Mouse (Mus musculus) embryo, embryonic 9.5 days (tissue): ENCODE measurements around the gene Sez6.

Source experiments
- DNase-seq: peaks from one replicate; pipeline ENCODE4 v3.0.0-alpha.2; 2017; ENCODE audit errors: extremely low spot score

Gene Sez6

DNA sequence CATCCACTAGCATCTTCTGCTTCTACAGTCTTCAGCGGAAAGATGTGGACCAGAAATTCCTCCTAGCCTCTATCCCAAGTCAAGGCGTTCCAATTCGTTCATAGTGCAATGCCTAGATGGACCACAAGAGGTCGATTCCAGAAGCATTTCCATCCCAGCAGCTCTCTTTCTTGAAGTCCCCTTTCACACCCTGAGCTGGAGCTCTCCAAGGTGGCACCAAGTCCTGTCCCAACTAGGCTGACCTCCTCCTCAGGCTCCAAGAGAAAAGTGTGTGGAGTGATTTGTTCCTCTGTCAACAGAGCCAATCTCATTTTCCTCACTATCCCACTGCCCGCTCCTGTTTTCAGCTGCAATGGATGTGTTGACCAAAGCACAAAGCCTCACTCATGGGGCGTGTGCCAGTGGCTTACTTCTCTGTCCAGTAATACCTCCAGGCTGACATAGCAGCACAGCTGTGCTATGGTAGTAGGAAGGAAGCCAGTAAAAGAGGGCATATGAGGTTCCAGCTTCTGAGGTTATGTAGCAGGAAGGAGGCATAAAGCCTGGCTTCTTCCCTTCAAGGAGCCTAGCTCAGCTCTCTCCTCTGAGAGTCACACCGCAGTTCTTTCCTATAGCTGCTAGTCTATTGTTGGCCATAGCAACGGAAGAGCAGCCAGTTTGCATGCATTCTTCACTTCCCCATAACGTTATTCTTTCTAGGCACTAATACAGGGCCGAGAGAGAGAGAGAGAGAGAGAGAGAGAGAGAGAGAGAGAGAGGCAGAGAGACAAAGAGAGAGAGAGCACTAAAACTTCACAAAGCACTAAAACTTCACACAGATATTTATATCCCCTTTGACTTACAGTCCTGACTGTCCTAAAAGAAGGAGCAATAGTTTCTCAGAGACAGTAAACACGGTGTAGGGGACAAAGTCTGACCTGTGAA lies 49.9 kb downstream of the Sez6 start:
- peak; percentile 69 for DNase-seq

DNA sequence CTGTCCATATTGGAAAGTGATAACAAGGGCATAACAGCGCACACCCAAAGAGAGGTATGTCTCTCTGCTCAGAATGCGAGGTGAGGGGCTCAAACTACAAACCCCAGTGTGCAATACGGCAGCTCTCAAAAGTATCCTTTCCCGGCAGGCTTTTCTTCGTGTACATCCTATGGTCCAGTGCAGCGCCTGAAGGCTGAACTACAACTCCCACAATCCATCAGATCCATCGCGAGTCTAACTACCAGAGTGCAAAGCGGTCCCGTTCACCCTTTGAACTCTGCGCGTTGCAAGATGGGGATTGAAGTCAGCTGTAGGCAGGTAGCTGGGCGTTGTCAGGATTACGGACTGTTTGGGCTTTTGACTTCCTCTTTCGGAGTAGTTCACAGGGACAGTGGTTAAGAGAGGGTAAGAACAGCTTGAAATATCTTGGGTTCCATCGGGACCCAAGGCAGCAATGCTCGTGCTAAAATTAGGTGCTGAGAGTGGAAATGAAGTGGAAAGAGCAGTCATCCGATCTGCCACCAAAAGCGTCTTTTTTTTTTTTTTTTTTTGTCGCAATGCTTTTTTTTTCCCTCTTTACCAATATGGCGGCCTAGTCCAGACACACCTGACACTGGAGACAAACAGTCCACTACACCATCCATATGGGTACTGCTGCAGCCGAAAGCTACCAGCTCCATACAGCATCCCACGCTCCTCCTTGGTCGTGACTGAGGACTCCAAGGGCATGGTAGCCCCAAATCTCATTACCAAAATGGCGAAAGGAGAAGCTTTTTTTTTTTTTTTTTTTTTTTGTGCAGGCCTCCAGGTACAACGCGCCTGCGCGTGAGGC lies 51.2 kb downstream of the Sez6 start:
- peak; percentile 93 for DNase-seq

DNA sequence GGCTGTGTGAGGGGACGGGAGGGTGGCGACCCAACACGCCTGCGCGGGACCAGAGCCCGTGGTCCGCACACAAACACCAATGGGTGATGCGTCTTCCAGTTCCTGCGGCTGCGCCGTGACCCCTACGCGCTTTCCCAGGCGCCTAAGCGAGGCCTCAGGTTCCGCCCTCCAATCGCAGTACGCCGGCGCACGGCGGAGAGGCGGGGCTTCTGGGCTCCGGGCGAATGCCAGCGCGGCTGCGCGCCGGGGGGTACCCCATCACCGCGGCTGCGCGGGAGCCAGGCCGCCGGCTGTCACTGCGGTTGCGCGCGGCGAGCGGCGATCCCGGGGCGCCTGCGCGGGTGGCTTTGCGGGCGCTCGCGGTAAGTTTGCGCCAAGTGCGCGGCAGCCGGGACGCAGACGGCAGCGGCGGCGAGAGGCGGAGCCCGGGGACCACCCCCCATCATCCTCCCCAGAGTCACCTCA lies 51.9 kb downstream of the Sez6 start, which contains the start of gene Phf12:
Gene Phf12, plus strand, starts transcription at position 314 of the 465 bp plus-strand sequence.
- DNase-seq: peak; percentile 98

DNA sequence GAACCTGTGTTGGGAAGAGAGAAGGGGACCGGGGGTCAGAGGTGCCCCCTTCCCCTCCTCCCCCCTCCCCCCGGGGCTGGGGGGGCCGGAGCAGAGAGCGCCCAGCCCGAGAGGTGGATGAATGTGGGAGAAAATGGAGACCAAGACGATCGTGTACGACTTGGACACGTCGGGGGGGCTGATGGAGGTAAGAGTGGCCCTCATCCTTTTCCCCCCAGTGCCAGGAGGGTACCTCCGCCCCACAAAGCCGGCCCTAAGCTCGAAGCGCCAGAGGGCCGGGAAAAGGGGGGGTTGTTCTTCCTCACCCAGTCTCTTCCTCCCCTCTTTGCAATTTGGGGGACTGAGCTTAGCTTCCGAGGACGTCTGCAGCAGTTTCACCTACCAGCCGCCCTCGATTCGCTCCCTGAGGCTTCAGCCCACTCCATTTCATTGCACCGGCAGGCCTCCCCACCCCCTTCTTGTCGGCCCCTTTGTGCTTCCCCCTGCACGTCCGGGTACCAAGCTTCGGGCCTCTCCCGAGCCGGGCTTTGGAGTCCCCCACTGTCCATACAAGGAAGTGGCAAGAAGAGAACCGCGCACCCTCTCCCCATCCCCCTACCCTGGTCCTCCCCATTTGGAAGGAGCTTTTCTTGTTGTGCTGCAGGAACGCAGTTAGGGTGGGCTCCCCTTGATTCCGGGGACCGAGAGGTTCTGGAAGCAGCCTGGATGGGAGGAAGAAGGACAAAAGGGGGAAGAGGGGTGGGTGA lies 52.8 kb downstream of the Sez6 start:
- peak; percentile 70 for DNase-seq

DNA sequence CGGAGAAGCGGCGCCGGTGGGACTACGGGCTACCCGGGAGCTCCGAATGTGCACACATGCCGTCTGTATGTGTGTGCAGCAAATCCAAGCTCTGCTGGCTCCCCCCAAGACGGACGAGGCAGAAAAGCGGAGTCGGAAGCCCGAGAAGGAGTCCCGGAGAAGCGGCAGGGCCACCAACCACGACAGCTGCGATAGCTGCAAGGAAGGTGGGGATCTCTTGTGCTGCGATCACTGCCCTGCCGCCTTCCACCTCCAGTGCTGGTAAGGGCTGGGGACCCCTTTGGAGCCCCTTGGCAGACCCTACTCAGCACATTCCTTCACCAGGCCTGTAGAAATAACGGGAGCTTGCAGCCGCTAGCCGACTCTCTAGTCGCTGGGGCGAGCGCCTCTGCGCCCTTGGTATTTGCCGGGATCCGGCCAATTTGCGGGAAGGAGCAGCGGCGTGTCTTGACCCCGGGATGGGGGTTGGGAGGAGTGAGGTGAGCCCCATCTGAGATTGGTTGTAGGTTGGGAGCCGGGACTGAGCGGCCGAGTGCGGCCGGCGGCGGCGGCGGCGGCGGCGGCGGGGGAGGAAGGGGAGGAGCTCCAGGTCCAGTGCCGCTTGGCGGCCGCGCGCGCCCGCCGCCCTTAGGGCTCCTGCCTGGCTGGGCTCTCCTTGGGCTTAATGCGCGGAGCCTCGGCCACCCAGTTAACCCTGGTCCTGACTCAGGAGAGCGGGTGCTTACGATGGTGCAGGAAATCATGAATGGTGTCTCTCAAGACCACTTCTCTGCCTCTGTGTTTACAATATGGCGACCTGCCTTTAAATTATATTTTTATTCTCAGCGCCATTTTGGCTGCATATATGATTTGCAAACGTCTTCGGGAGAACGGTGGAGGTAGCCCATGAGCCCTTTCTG lies 53.6 kb downstream of the Sez6 start:
- DNase-seq: peak; percentile 83

DNA sequence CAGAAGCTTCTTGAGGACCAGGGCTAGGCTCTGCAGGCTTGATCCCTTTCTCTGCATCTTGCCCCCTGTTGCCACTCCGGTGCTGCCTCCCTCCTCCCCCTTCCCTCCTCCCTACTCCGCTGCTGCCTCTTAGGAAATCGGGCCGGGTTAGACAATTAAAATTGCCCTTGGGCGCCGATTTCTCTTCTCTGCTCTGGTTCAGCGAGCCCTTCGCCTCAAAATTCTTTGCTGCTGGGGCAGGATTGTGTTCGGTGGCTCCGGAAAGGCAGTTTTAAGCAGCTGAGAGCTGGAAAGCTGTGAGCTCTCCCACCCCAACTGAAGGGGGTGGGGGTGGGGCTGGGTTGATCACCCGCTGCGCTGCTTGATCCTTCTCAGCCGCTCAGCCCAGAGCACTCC lies 54.2 kb downstream of the Sez6 start:
- peak; percentile 70 for DNase-seq

DNA sequence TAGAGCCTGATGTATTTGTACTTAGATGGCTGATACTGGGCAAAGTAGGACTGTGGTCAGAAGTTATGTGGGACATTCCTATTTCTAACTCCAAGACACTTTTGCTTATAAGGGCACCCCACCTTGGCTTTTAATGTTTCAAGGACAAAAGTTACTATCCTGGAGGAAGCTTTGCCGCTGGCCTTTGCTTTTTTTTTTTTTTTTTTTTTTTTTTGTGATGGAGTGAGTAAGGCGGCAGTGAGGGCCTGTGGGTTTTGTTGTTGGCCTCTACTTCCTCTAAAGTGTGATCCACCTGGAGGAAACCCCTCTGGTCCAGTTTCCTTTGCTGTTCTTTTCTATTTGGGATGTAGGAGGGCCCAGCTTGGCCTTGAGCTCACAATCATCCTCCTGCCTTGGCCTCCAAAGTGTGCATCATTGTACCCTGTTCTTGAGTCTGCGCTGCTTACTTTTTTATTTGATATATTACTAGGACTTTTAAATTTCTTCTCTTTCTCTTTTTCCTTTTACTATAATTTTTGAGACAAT lies 55.0 kb downstream of the Sez6 start:
- no peak for DNase-seq

DNA sequence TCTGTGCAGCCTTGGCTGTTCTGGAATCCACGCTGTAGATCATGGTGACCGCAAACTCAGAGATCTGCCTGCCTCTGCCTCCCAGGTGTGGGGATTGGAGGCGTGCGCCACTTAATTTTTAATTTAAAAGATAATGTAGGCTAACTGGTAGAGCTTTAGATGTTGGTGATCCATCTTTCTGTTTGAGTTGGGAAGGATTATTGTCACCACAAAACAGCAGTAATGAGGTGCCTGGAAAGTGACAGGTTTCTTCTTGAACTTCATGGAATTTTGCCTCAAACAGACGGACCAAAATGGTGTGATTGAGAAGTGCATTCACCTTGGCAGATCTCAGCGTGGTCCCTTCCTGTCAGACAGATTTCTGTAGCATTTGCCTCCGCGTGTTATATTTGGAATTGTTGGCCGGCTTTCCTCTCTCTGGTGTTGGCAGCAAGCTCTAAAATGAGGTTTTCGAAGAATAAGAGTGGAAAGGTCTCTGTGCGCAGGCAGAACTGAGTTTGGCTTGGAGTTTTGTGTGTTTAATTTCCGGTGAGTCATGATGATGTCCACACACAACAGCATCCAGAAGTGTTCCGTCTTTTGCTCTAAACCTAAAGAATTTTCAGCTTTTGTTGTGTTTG lies 58.6 kb downstream of the Sez6 start:
- DNase-seq: no peak

DNA sequence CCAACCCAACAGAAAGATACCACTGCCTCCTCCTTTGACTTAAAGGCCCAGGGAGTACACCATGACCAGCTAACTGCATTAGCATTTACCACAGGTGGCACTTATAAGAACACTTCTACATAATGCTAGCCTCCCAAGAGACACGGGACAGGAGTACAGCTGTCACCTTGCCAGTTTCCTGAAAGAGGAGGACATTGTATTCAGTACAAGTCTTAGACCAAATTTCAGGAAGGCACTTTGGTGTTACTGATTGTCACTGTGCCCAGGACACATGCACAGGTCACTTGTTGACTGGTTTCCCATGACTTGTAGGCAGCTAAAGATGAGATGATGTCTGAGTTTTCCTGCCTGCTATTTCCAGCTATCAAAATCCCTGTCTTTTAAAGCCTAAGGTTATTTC lies 65.0 kb downstream of the Sez6 start:
- no peak for DNase-seq

DNA sequence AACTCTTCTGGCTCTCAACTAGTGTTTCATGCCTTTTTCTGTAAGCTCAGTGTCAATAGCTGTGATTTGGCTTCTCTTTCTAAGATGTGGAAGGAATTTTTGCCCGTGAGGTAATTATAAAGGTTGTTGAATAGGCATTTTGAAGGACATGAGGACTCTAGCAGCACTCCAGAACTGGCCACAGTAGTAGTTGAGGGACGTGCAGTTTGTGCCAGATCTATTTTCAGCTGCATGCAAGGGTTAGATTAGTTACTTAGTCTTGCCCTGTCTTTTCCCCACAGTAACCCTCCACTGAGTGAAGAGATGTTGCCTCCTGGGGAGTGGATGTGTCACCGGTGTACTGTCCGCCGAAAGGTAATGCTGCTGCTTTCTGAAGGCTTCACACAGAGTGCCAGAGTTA lies 75.8 kb downstream of the Sez6 start:
- no peak for DNase-seq

DNA sequence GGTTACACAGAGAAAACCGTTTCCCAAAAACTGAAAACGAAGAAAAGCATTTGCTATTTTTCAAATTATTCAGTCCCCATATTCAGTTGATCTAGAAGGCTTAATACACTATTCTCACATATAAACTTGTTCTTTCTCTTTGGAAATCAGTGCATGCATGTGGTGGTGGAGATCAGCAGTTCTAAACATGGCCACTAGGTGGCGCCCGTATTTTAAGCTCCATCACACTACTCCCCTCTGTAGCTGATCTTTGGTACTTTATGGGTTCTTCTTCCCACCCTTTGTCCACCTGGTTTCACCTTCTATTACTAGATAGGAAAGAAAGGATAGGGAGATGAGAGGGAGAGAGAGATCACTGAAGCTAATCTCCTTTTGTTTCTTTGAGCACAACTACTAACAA lies 89.1 kb downstream of the Sez6 start:
- peak; percentile 62 for DNase-seq

DNA sequence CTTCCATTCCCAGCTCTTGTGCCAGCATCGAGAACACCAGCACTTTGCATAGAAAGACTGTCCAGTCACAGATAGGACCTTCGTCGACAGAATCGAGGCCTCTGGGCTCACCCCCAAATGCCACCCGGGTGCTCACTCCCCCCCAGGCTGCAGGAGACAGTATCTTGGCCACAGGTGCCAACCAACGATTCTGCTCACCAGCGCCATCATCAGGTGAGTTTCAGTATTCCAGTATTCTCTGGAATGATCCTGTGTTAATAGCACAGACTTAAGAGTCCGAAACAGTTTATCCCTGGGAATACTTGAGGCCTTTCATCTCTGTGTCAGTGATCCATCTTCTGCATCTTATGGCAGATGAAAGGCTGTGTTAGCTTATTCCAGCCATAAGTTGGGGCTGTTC lies 93.0 kb downstream of the Sez6 start:
- DNase-seq: no peak
